In the genomic region with DNA sequence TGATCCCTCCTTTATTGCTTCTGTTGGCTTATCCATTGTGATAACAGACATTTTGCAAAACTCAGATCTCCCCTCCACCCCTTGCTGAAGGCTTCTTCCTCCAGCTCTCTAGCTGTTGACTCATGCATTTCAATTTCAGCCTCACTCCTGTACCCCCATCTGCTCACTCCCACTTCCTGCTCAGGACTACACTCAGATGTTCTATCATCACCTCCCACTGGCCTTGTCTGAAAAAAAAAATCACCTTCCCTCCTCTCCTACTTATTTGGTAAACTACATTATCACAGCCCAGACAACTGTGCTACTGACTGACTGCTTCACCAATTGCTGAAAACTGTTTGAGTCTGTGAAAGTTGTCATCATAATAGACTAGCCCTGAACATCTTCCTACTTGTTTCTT, we compare ENCODE assay signal across 26 mouse cellular contexts.
DNase-seq lines count a peak whose midpoint lies in the region; ATAC-seq and TF ChIP-seq lines count a peak whose summit lies in the region.
"Had no signal": no experiment of that assay in that cellular context is flagged by ENCODE, and none has a peak within 500 bp of the region (broad histone marks: within the 10 kb centered on the region; RNA-seq: fewer than 3 reads in every experiment).

No protein-coding gene starts in this region.

- peaks cover 2 to 4% of the 10 kb centered on the region in 2 experiments for H3K4me1 ChIP-seq in MEL (ENCODE audit: control insufficient read depth in 1 of 2, insufficient read depth in 2 of 2, low read length in 2 of 2)
- H3K4me1 ChIP-seq in embryonic fibroblast, embryonic 13.5 days (ENCODE audit: control insufficient read depth, insufficient read depth, low read length): no peaks in the 10 kb centered on the region
- H3K4me1 ChIP-seq in midbrain, embryonic 13.5 days (replicated peaks): no peaks in the 10 kb centered on the region
- H3K4me1 ChIP-seq: limb, embryonic 10.5 days; neural tube, embryonic 15.5 days had no signal

- H3K36me3 ChIP-seq in MEL (ENCODE audit: control insufficient read depth in 1 of 2, insufficient read depth in 2 of 2, low read length in 2 of 2): peaks cover 0 to 21% of the 10 kb centered on the region in 2 experiments; a peak in 2 of 4 replicates
- H3K36me3 ChIP-seq in midbrain, embryonic 13.5 days: no peaks in the 10 kb centered on the region
- H3K36me3 ChIP-seq: embryonic facial prominence, embryonic 15.5 days; forebrain, embryonic 10.5 days; limb, embryonic 10.5 days; neural tube, embryonic 15.5 days had no signal

- peak; percentile 77 for DNase-seq in layer of hippocampus, adult 9-11 months
- DNase-seq in layer of hippocampus, adult 11-12 months (ENCODE audit: low spot score): no peak
- DNase-seq in MEL (ENCODE audit: low read depth, low spot score): peak; percentile 77
- DNase-seq in left cerebral cortex, postnatal 36 days (ENCODE audit: low spot score in 2 of 2): peak; percentile 58 to 71
- DNase-seq in adrenal gland, adult (ENCODE audit: inconsistent age in 2 of 2, low spot score in 1 of 2): no peak
- DNase-seq: adrenal gland, postnatal 10 days; cerebellum, adult 11 months; cerebellum, postnatal 10 days; embryo, embryonic 11 days; forebrain, postnatal 0 days; gastrocnemius, postnatal 10 days; heart, adult 18-20 months; heart, postnatal 36 days; kidney, postnatal 4 days; liver, postnatal 0 days; lung, postnatal 10 days; thymus, adult 18-20 months; thymus, postnatal 4 days had no signal

- ATAC-seq in midbrain, embryonic 13.5 days: no peak
- ATAC-seq: forebrain, postnatal 0 days; liver, postnatal 0 days; midbrain, embryonic 16.5 days had no signal

- H3K9me3 ChIP-seq in MEL (replicated peaks; ENCODE audit: insufficient read depth, low read length): no peaks in the 10 kb centered on the region
- no peaks in the 10 kb centered on the region for H3K9me3 ChIP-seq in midbrain, embryonic 13.5 days
- H3K9me3 ChIP-seq: embryonic facial prominence, embryonic 15.5 days; forebrain, embryonic 10.5 days; limb, embryonic 10.5 days; neural tube, embryonic 15.5 days had no signal

- peak; percentile 67 to 76 for TF ChIP-seq EP300 in MEL (IDR thresholded peaks at IDR 0.05; ENCODE audit: low read depth in 1 of 2, low read length in 2 of 2)

- no peak; the same call in 1 of the 2 replicates for TF ChIP-seq RAD21 in MEL (IDR thresholded peaks at IDR 0.05; ENCODE audit: low read depth, low read length)

- intact Hi-C loops in left cerebral cortex, postnatal 36 days (cut with DNase I): loop anchor here (2.0 kb wide), 1 partner anchor 233 kb away; the partner anchor contains the start of gene Ptgs2

- H3K79me2 ChIP-seq in MEL (ENCODE audit: control insufficient read depth, insufficient read depth, low read length, poor library complexity): no peaks in the 10 kb centered on the region

- no peak overlapping the region for H3K9ac ChIP-seq in MEL (ENCODE audit: control insufficient read depth, low read depth, low read length, poor library complexity, severe bottlenecking)
- no peak overlapping the region for H3K9ac ChIP-seq in midbrain, embryonic 13.5 days (replicated peaks)
- H3K9ac ChIP-seq: embryonic facial prominence, embryonic 15.5 days; forebrain, postnatal 0 days; hindbrain, embryonic 14.5 days; liver, postnatal 0 days; neural tube, embryonic 15.5 days had no signal

- H3K4me2 ChIP-seq in midbrain, embryonic 13.5 days (replicated peaks): no peak overlapping the region
- H3K4me2 ChIP-seq: embryonic facial prominence, embryonic 15.5 days; hindbrain, embryonic 14.5 days; neural tube, embryonic 15.5 days had no signal

- no peak overlapping the region for H3K4me3 ChIP-seq in MEL (ENCODE audit: control insufficient read depth in 1 of 2, insufficient read depth in 1 of 2, low read depth in 2 of 2, low read length in 2 of 2)
- no peak overlapping the region for H3K4me3 ChIP-seq in embryonic fibroblast, embryonic 13.5 days (ENCODE audit: insufficient read depth, low read length)
- no peak overlapping the region for H3K4me3 ChIP-seq in midbrain, embryonic 13.5 days (replicated peaks)
- H3K4me3 ChIP-seq: embryonic facial prominence, embryonic 15.5 days; forebrain, embryonic 10.5 days; limb, embryonic 10.5 days; neural tube, embryonic 15.5 days had no signal

- TF ChIP-seq CTCF in MEL (IDR thresholded peaks at IDR 0.05 in 2 of 3, conservative IDR thresholded peaks at IDR 0.05 in 1 of 3; ENCODE audit: control insufficient read depth in 1 of 3, insufficient read depth in 1 of 3, low read depth in 2 of 3, low read length in 3 of 3, poor library complexity in 1 of 3, severe bottlenecking in 1 of 3): no peak
- TF ChIP-seq CTCF in embryonic fibroblast, embryonic 13.5 days (IDR thresholded peaks at IDR 0.05; ENCODE audit: borderline replicate concordance, insufficient read depth, low read length): no peak

- no peak for TF ChIP-seq POLR2A in MEL (IDR thresholded peaks at IDR 0.05; ENCODE audit: control insufficient read depth in 1 of 2, insufficient read depth in 1 of 2, low read depth in 1 of 2, low read length in 2 of 2, poor library complexity in 1 of 2)
- TF ChIP-seq POLR2A in embryonic fibroblast, embryonic 13.5 days (IDR thresholded peaks at IDR 0.05; ENCODE audit: low read depth, low read length): no peak

- H3K27ac ChIP-seq in MEL (ENCODE audit: control insufficient read depth, low read depth, low read length): peak overlapping the region; percentile 33
- peak overlapping the region; percentile 16; the same call in 1 of the 2 replicates for H3K27ac ChIP-seq in embryonic fibroblast, embryonic 13.5 days (ENCODE audit: insufficient read depth, low read length)
- no peak overlapping the region for H3K27ac ChIP-seq in midbrain, embryonic 13.5 days
- H3K27ac ChIP-seq: embryonic facial prominence, embryonic 15.5 days; forebrain, embryonic 10.5 days; hindbrain, embryonic 14.5 days; limb, embryonic 10.5 days; neural tube, embryonic 15.5 days had no signal

- H3K27me3 ChIP-seq in MEL (ENCODE audit: control insufficient read depth in 1 of 2, insufficient read depth in 2 of 2, low read length in 2 of 2): no peaks in the 10 kb centered on the region
- no peaks in the 10 kb centered on the region for H3K27me3 ChIP-seq in midbrain, embryonic 13.5 days
- H3K27me3 ChIP-seq: embryonic facial prominence, embryonic 15.5 days; neural tube, embryonic 15.5 days had no signal

TF ChIP-seq in MEL, 35 proteins besides CTCF, POLR2A, EP300 and RAD21:
- TF ChIP-seq TAL1 (IDR thresholded peaks at IDR 0.05; ENCODE audit: low read length): peak; percentile 37
- TF ChIP-seq ZNF384 (IDR thresholded peaks at IDR 0.05; ENCODE audit: low read depth, low read length): peak; percentile 84
- TF ChIP-seq MYB (IDR thresholded peaks at IDR 0.05; ENCODE audit: low read depth, low read length): no peak
- TF ChIP-seq NELFE (IDR thresholded peaks at IDR 0.05; ENCODE audit: low read depth, low read length): no peak
- TF ChIP-seq JUND (IDR thresholded peaks at IDR 0.05; ENCODE audit: low read depth, low read length): 0 out of 2 replicates have a peak, but pooled peaks have one; percentile 15
- TF ChIP-seq ELF1 (IDR thresholded peaks at IDR 0.05; ENCODE audit: low read depth, low read length): 0 out of 2 replicates have a peak, but pooled peaks have one; percentile 41
- TF ChIP-seq ETS1 (IDR thresholded peaks at IDR 0.05; ENCODE audit: low read depth, low read length): peak; percentile 40; the same call in 1 of the 2 replicates
- TF ChIP-seq GATA1 (IDR thresholded peaks at IDR 0.05; ENCODE audit: low read depth, low read length): peak; percentile 69

Comparison
In these comparisons a context has a peak if more than half of its experiments do, and no peak if none do; other contexts are left out.
1. DNase-seq: peak in layer of hippocampus, adult 9-11 months (single experiment), MEL (single experiment) and left cerebral cortex, postnatal 36 days (2 of 2); none in layer of hippocampus, adult 11-12 months (single experiment) and adrenal gland, adult (0 of 2).